In the genomic region with DNA sequence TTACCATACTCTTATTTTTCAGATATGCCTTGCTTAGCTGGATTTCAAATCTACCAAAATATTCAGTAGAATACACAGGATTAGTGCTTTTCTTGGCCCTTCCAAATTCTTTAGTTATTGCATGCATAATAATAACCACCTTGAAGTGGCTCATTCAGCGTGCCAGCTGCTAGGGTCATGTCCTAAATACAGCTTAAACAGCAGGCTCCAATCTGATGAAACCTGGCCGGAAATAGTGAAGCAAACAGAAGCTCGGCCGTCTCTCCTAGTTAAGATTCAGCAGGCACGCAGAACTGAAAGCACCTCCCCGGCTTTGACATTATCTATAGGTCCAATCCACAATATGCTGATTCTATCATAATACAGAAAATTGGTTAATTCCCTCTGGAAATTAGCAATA, we compare ENCODE assay signal across 12 mouse cellular contexts.
DNase-seq lines count a peak whose midpoint lies in the region; ATAC-seq and TF ChIP-seq lines count a peak whose summit lies in the region.
"Had no signal": no experiment of that assay in that cellular context is flagged by ENCODE, and none has a peak within 500 bp of the region (broad histone marks: within the 10 kb centered on the region; RNA-seq: fewer than 3 reads in every experiment).

No protein-coding gene starts in this region.

- no peaks in the 10 kb centered on the region for H3K36me3 ChIP-seq in forebrain, embryonic 12.5 days (replicated peaks)
- no peaks in the 10 kb centered on the region for H3K36me3 ChIP-seq in forebrain, embryonic 10.5 days (replicated peaks)
- no peaks in the 10 kb centered on the region for H3K36me3 ChIP-seq in lung, embryonic 14.5 days (ENCODE audit: insufficient read depth)
- H3K36me3 ChIP-seq in hindbrain, embryonic 15.5 days, result no peaks in the 10 kb centered on the region
- H3K36me3 ChIP-seq: heart, embryonic 12.5 days had no signal

- no peak overlapping the region for H3K4me3 ChIP-seq in forebrain, embryonic 12.5 days (replicated peaks)
- H3K4me3 ChIP-seq in forebrain, embryonic 10.5 days, result no peak overlapping the region
- no peak overlapping the region for H3K4me3 ChIP-seq in lung, embryonic 14.5 days (ENCODE audit: low read depth, low read length)
- no peak overlapping the region for H3K4me3 ChIP-seq in lung, adult 2 months (replicated peaks; ENCODE audit: extremely low read depth, low read depth, low read length)
- H3K4me3 ChIP-seq in hindbrain, embryonic 15.5 days, result no peak overlapping the region
- H3K4me3 ChIP-seq: heart, embryonic 12.5 days had no signal

- TF ChIP-seq CTCF in lung, embryonic 14.5 days (IDR thresholded peaks at IDR 0.05; ENCODE audit: low read depth), result no peak
- TF ChIP-seq CTCF in lung, adult 2 months (IDR thresholded peaks at IDR 0.05; ENCODE audit: insufficient read depth, low read length), result no peak

- ATAC-seq in forebrain, embryonic 12.5 days (ENCODE audit: low FRiP score), result 0 out of 2 replicates have a peak, but pooled peaks have one; percentile 41
- no peak for ATAC-seq in lung, embryonic 14.5 days (ENCODE audit: insufficient read depth)
- ATAC-seq in hindbrain, embryonic 15.5 days (ENCODE audit: low FRiP score, low read depth), result no peak
- ATAC-seq: intestine, postnatal 0 days had no signal

- H3K4me2 ChIP-seq in forebrain, embryonic 12.5 days, result no peak overlapping the region
- no peak overlapping the region for H3K4me2 ChIP-seq in lung, embryonic 14.5 days
- peak overlapping the region; percentile 24 for H3K4me2 ChIP-seq in hindbrain, embryonic 15.5 days
- H3K4me2 ChIP-seq: heart, embryonic 12.5 days had no signal

- H3K27ac ChIP-seq in forebrain, embryonic 12.5 days, result no peak overlapping the region
- H3K27ac ChIP-seq in forebrain, embryonic 10.5 days, result no peak overlapping the region
- no peak overlapping the region for H3K27ac ChIP-seq in lung, embryonic 14.5 days (ENCODE audit: low read depth)
- H3K27ac ChIP-seq in hindbrain, embryonic 15.5 days (replicated peaks), result no peak overlapping the region

- no peaks in the 10 kb centered on the region for H3K27me3 ChIP-seq in forebrain, embryonic 12.5 days
- H3K27me3 ChIP-seq in forebrain, embryonic 10.5 days (ENCODE audit: poor library complexity, severe bottlenecking), result no peaks in the 10 kb centered on the region
- no peaks in the 10 kb centered on the region for H3K27me3 ChIP-seq in lung, embryonic 14.5 days (ENCODE audit: insufficient read depth, low read length)
- no peaks in the 10 kb centered on the region for H3K27me3 ChIP-seq in hindbrain, embryonic 15.5 days
- H3K27me3 ChIP-seq: heart, embryonic 12.5 days had no signal

- no peaks in the 10 kb centered on the region for H3K9me3 ChIP-seq in forebrain, embryonic 12.5 days
- no peaks in the 10 kb centered on the region for H3K9me3 ChIP-seq in forebrain, embryonic 10.5 days
- H3K9me3 ChIP-seq in lung, embryonic 14.5 days (ENCODE audit: low read depth, low read length), result no peaks in the 10 kb centered on the region
- H3K9me3 ChIP-seq in hindbrain, embryonic 15.5 days, result no peaks in the 10 kb centered on the region

- no peak overlapping the region for H3K9ac ChIP-seq in forebrain, embryonic 12.5 days
- no peak overlapping the region for H3K9ac ChIP-seq in lung, embryonic 14.5 days
- H3K9ac ChIP-seq in hindbrain, embryonic 15.5 days, result no peak overlapping the region
- H3K9ac ChIP-seq: heart, embryonic 12.5 days had no signal

- TF ChIP-seq POLR2A in lung, adult 2 months (IDR thresholded peaks at IDR 0.05; ENCODE audit: borderline replicate concordance, extremely low read depth, low read depth, low read length), result no peak

- WGBS in forebrain, embryonic 12.5 days, result 22% methylated on average over 6 of the region's 6 CpGs
- WGBS in forebrain, embryonic 10.5 days, result 42% methylated on average over 6 of the region's 6 CpGs
- WGBS in lung, embryonic 14.5 days, result 30% methylated on average over 6 of the region's 6 CpGs
- WGBS in lung, adult 2 months, result 28% methylated on average over 6 of the region's 6 CpGs
- 19% methylated on average over 6 of the region's 6 CpGs for WGBS in hindbrain, embryonic 15.5 days

- H3K4me1 ChIP-seq in forebrain, embryonic 12.5 days, result peaks cover 3% of the 10 kb centered on the region; the same call in 1 of the 2 replicates
- H3K4me1 ChIP-seq in forebrain, embryonic 10.5 days, result peaks cover 5% of the 10 kb centered on the region
- H3K4me1 ChIP-seq in lung, embryonic 14.5 days (ENCODE audit: insufficient read depth), result no peaks in the 10 kb centered on the region
- no peaks in the 10 kb centered on the region for H3K4me1 ChIP-seq in lung, adult 2 months (ENCODE audit: control insufficient read depth, insufficient read depth, low read length)
- H3K4me1 ChIP-seq in hindbrain, embryonic 15.5 days (replicated peaks), result 0 out of 2 replicates have a peak, but pooled peaks cover 3% of the 10 kb centered on the region
- H3K4me1 ChIP-seq: heart, embryonic 12.5 days had no signal

- DNase-seq in forebrain, embryonic 10.5 days (ENCODE audit: extremely low spot score, low spot score), result no peak
- peak; percentile 10 for DNase-seq in lung, embryonic 14.5 days
- no peak for DNase-seq in lung, adult 2 months
- DNase-seq in retina, embryonic 14.5 days (ENCODE audit: low spot score), result peak; percentile 12
- DNase-seq in thymus, postnatal 4 days, result no peak
- no peak for DNase-seq in lung, postnatal 4 days
- DNase-seq: cerebellum, postnatal 36 days; liver had no signal

Comparison
In these comparisons a context has a peak if more than half of its experiments do, and no peak if none do; other contexts are left out.
1. DNase-seq: peak in lung, embryonic 14.5 days (single experiment) and retina, embryonic 14.5 days (single experiment); none in forebrain, embryonic 10.5 days (single experiment), lung, adult 2 months (single experiment), thymus, postnatal 4 days (single experiment) and lung, postnatal 4 days (0 of 2).